Mouse (Mus musculus): ENCODE data around the gene Tmem94.

- TF ChIP-seq CTCF (IDR thresholded peaks at IDR 0.05; ENCODE audit: control insufficient read depth, insufficient read depth, insufficient replicate concordance, low read depth, low read length), result no peak
- no peak for TF ChIP-seq POLR2A (IDR thresholded peaks at IDR 0.05; ENCODE audit: control insufficient read depth, low read depth, low read length)
Measured at GRCm38 (mm10) chr11:115742926-115743325, 22.3 kb upstream of the Tmem94 start.
